In genomic region chr19:29521637-29522435, GRCm38 (mm10) we compare ENCODE assay signal across 8 mouse cellular contexts. TPM values are rescaled to one million over a fixed set of nuclear protein-coding genes. Genes with fewer than 3 reads are reported as not detected.
DNase-seq lines count a peak whose midpoint lies in the region; ATAC-seq and TF ChIP-seq lines count a peak whose summit lies in the region.

TSS of gene Ric1 (plus strand) at chr19:29522282.

- peaks cover 11% of the 10 kb centered on the region; the same call in 1 of the 2 replicates for H3K36me3 ChIP-seq in heart, embryonic 13.5 days
- H3K36me3 ChIP-seq in kidney, postnatal 0 days (ENCODE audit: insufficient read depth, low read length): no peaks in the 10 kb centered on the region
- no peaks in the 10 kb centered on the region for H3K36me3 ChIP-seq in liver, embryonic 11.5 days (ENCODE audit: control insufficient read depth, insufficient read depth, low read length)
- peaks cover 3% of the 10 kb centered on the region for H3K36me3 ChIP-seq in myocyte (ENCODE audit: control insufficient read depth, insufficient read depth)

- peaks cover 8% of the 10 kb centered on the region for H3K4me1 ChIP-seq in brown adipose tissue, adult 24 weeks (ENCODE audit: control insufficient read depth, insufficient read depth, insufficient read length, low read length)
- H3K4me1 ChIP-seq in heart, embryonic 13.5 days: peaks cover 24% of the 10 kb centered on the region
- peaks cover 3% of the 10 kb centered on the region; the same call in 1 of the 2 replicates for H3K4me1 ChIP-seq in kidney, postnatal 0 days (replicated peaks; ENCODE audit: insufficient read depth, low read length)
- H3K4me1 ChIP-seq in liver, embryonic 11.5 days (replicated peaks; ENCODE audit: control insufficient read depth, insufficient read depth, low read length): 0 out of 2 replicates have a peak, but pooled peaks cover 2% of the 10 kb centered on the region

- peak; percentile 72 for ATAC-seq in CD4-positive, CD25-positive, alpha-beta regulatory T cell, adult 4 months
- peak; percentile 97 for ATAC-seq in erythroid progenitor cell, adult 5-6 weeks (replicated peaks; ENCODE audit: low FRiP score, poor library complexity, severe bottlenecking)
- peak; percentile 95 for ATAC-seq in heart, embryonic 13.5 days (ENCODE audit: extremely low read depth, insufficient number of reproducible peaks, low FRiP score, low TSS enrichment)
- ATAC-seq in kidney, postnatal 0 days (replicated peaks; ENCODE audit: low FRiP score, low read depth): peak; percentile 98
- peak; percentile 98 for ATAC-seq in liver, embryonic 11.5 days (replicated peaks; ENCODE audit: low FRiP score)

- peak; percentile 96 for TF ChIP-seq POLR2A in myocyte (IDR thresholded peaks at IDR 0.05; ENCODE audit: insufficient read length, low read depth)

- no peaks in the 10 kb centered on the region for H3K27me3 ChIP-seq in heart, embryonic 13.5 days (replicated peaks)
- H3K27me3 ChIP-seq in kidney, postnatal 0 days (ENCODE audit: insufficient read depth, low read length): no peaks in the 10 kb centered on the region
- H3K27me3 ChIP-seq in liver, embryonic 11.5 days (replicated peaks; ENCODE audit: control insufficient read depth, insufficient read depth, low read length): no peaks in the 10 kb centered on the region
- H3K27me3 ChIP-seq in myocyte (ENCODE audit: control insufficient read depth, insufficient read depth, insufficient read length): no peaks in the 10 kb centered on the region

- H3K79me2 ChIP-seq in myocyte (ENCODE audit: control insufficient read depth, insufficient read depth): peaks cover 42% of the 10 kb centered on the region

- peak within 1 kb of the TSS; percentile 91 for H3K27ac ChIP-seq in brown adipose tissue, adult 24 weeks (replicated peaks; ENCODE audit: low read depth, low read length)
- peak within 1 kb of the TSS; percentile 96 for H3K27ac ChIP-seq in heart, embryonic 13.5 days (replicated peaks)
- H3K27ac ChIP-seq in kidney, postnatal 0 days: peak within 1 kb of the TSS; percentile 97
- peak within 1 kb of the TSS; percentile 72 for H3K27ac ChIP-seq in liver, embryonic 11.5 days (ENCODE audit: low read depth, low read length)

- H3ac ChIP-seq in myocyte (ENCODE audit: control insufficient read depth, insufficient read length): peak within 1 kb of the TSS; percentile 85

- H3K9ac ChIP-seq in heart, embryonic 13.5 days: peak within 1 kb of the TSS; percentile 97
- H3K9ac ChIP-seq in kidney, postnatal 0 days (ENCODE audit: low read depth, low read length): peak within 1 kb of the TSS; percentile 91
- peak within 1 kb of the TSS; percentile 96 for H3K9ac ChIP-seq in liver, embryonic 11.5 days (ENCODE audit: low read depth, low read length)

- DNase-seq in kidney, postnatal 0 days (ENCODE audit: low spot score): peak; percentile 91
- peak; percentile 90 for DNase-seq in liver, embryonic 11.5 days (ENCODE audit: low spot score)
- peak; percentile 84 to 93 for DNase-seq in spleen, postnatal 4 days (ENCODE audit: low spot score in 2 of 2)

- H3K4me3 ChIP-seq in brown adipose tissue, adult 24 weeks (ENCODE audit: insufficient read depth, low read depth, low read length): peak within 1 kb of the TSS; percentile 100
- H3K4me3 ChIP-seq in heart, embryonic 13.5 days: peak within 1 kb of the TSS; percentile 93
- peak within 1 kb of the TSS; percentile 93 for H3K4me3 ChIP-seq in kidney, postnatal 0 days (replicated peaks; ENCODE audit: low read depth, low read length)
- H3K4me3 ChIP-seq in liver, embryonic 11.5 days (ENCODE audit: low read depth, low read length): peak within 1 kb of the TSS; percentile 93
- peak within 1 kb of the TSS; percentile 73 for H3K4me3 ChIP-seq in myocyte

- H3K9me3 ChIP-seq in heart, embryonic 13.5 days: no peaks in the 10 kb centered on the region
- H3K9me3 ChIP-seq in kidney, postnatal 0 days (replicated peaks; ENCODE audit: low read length): no peaks in the 10 kb centered on the region
- no peaks in the 10 kb centered on the region for H3K9me3 ChIP-seq in liver, embryonic 11.5 days (ENCODE audit: control insufficient read depth, low read length)

- under 1% methylated on average over 70 of the region's 80 CpGs for WGBS in heart, embryonic 13.5 days
- WGBS in kidney, postnatal 0 days: under 1% methylated on average over 60 of the region's 80 CpGs
- WGBS in liver, embryonic 11.5 days: under 1% methylated on average over 79 of the region's 80 CpGs

- no peak for TF ChIP-seq CTCF in kidney, postnatal 0 days (IDR thresholded peaks at IDR 0.05; ENCODE audit: low read depth)

- peak within 1 kb of the TSS; percentile 79 for H3K4me2 ChIP-seq in heart, embryonic 13.5 days
- H3K4me2 ChIP-seq in kidney, postnatal 0 days (ENCODE audit: low read length): peak within 1 kb of the TSS; percentile 70
- H3K4me2 ChIP-seq in liver, embryonic 11.5 days: peak within 1 kb of the TSS; percentile 68
- peak within 1 kb of the TSS; percentile 98 for H3K4me2 ChIP-seq in myocyte (ENCODE audit: low read depth)

TF ChIP-seq in myocyte, 11 proteins besides CTCF, POLR2A, EP300 and RAD21:
- TF ChIP-seq MAX (IDR thresholded peaks at IDR 0.05; ENCODE audit: low read depth): no peak
- TF ChIP-seq REST (IDR thresholded peaks at IDR 0.05; ENCODE audit: insufficient read depth, insufficient read length): peak; percentile 33
- no peak for TF ChIP-seq E2F4 (IDR thresholded peaks at IDR 0.05; ENCODE audit: insufficient read depth)
- peak; percentile 98 for TF ChIP-seq POLR2AphosphoS2 (IDR thresholded peaks at IDR 0.05; ENCODE audit: insufficient read length, low read depth)
- TF ChIP-seq TCF3 (IDR thresholded peaks at IDR 0.05; ENCODE audit: insufficient read length, low read depth): no peak
- TF ChIP-seq MYOG (IDR thresholded peaks at IDR 0.05; ENCODE audit: control insufficient read depth in 1 of 3, insufficient read depth in 1 of 3, insufficient read length in 2 of 3, low read depth in 2 of 3): peak in 1 of 3 experiments; percentile 1
- TF ChIP-seq SRF (IDR thresholded peaks at IDR 0.05; ENCODE audit: control insufficient read depth, insufficient read length, low read depth): peak; percentile 43
- peak; percentile 95 for TF ChIP-seq USF1 (IDR thresholded peaks at IDR 0.05; ENCODE audit: low read depth)
- TF ChIP-seq MYOD1 (IDR thresholded peaks at IDR 0.05; ENCODE audit: control insufficient read depth in 1 of 3, insufficient read length in 2 of 3, low read depth in 2 of 3): peak in 1 of 3 experiments; percentile 24

RNA-seq across cellular contexts. Expression of gene Ric1, which starts in this region (rescaled TPM):
- 10 to 100 TPM in 1 of 2 experiments, 1 to 10 TPM in 1; 6.3 to 12.6 TPM for polyA plus RNA-seq in CD4-positive, CD25-positive, alpha-beta regulatory T cell, adult 4 months (2017; shearing (Covaris generic))
- 21.6 and 23.3 TPM in 2 replicates for polyA plus RNA-seq in brown adipose tissue, adult 24 weeks (2012; ENCODE audit: insufficient read depth, insufficient read length, missing spikeins)
- 4.3 and 5.9 TPM in 2 replicates for total RNA-seq in erythroid progenitor cell, adult 5-6 weeks (2015; ENCODE audit: low replicate concordance)
- 1.9 and 2.3 TPM in 2 replicates for total RNA-seq in erythroid progenitor cell, adult 5-6 weeks (2017; ENCODE audit: low replicate concordance)
- polyA plus RNA-seq in heart, embryonic 13.5 days (2015; fragmentation: Nextera tagmentation; extraction: Ambion mirVana): 6.5 and 6.7 TPM in 2 replicates
- 13.5 and 13.6 TPM in 2 replicates for polyA plus RNA-seq in kidney, postnatal 0 days (2015; fragmentation: Nextera tagmentation; extraction: Ambion mirVana)
- 7.6 and 8.0 TPM in 2 replicates for polyA plus RNA-seq in liver, embryonic 11.5 days (2014; fragmentation: Nextera tagmentation; extraction: Ambion mirVana)
- 7.2 TPM for polyA plus RNA-seq in myocyte (2012; fragmentation: generic; extraction: Trizol)

Comparison
In these comparisons a context has a peak if more than half of its experiments do, and no peak if none do; other contexts are left out.
1. Peak in every context shown above with its lines: DNase-seq, ATAC-seq, H3K4me3 ChIP-seq and H3K27ac ChIP-seq.